Mouse (Mus musculus) embryo, embryonic 10.5 days (tissue): ENCODE measurements around the gene Vmn2r66.

ENCODE experiments used
- DNase-seq: peaks from one replicate; pipeline ENCODE4 v3.0.0-alpha.2; 2015; ENCODE audit warnings: low spot score

Gene Vmn2r66

GRCm38 (mm10) chr7:85012168-85012567 is at the start of gene Vmn2r66:
Gene Vmn2r66 (minus strand): TSS chr7:85012268.
- DNase-seq: no peak

GRCm38 (mm10) chr7:84996694-84997093 is 15.4 kb downstream of the Vmn2r66 start:
- DNase-seq: no peak

- no peak for DNase-seq
These were observed 48.1 kb downstream of the Vmn2r66 start, which contains the start of gene Vmn2r65 for GRCm38 (mm10) chr7:84964015-84964414. Gene Vmn2r65 (minus strand): TSS chr7:84964115.
